Mouse (Mus musculus) liver, adult 2 months (tissue): ENCODE results near the gene S1pr4. TPM values are rescaled to one million over a fixed set of nuclear protein-coding genes. Genes with fewer than 3 reads are reported as not detected.

ENCODE experiments used
- DNase-seq: peaks from one replicate; pipeline ENCODE4 v3.0.0-alpha.2; 2011; ENCODE audit warnings: low read depth, low spot score; ENCODE audit errors: extremely low read depth
- H3K27ac ChIP-seq: fragments of 200-500 bp; replicated peaks from 2 replicates; pipeline ENCODE4 v1.5.1; 2012; ENCODE audit warnings: low read depth, mild to moderate bottlenecking, control low read depth, inconsistent platforms, low read length; ENCODE audit not compliant: insufficient read depth
- H3K27me3 ChIP-seq: fragments of 200-500 bp; 2 replicates; pipeline ENCODE4 v1.6.1; 2012; ENCODE audit warnings: mild to moderate bottlenecking, moderate library complexity, low read length, inconsistent platforms; ENCODE audit not compliant: control insufficient read depth, insufficient read depth
- H3K36me3 ChIP-seq: fragments of 200-500 bp; 2 replicates; pipeline ENCODE4 v1.6.1; 2012; ENCODE audit warnings: low read length, inconsistent platforms; ENCODE audit not compliant: control insufficient read depth, insufficient read depth
- H3K4me1 ChIP-seq: fragments of 200-500 bp; 2 replicates; pipeline ENCODE4 v1.6.1; 2011; ENCODE audit warnings: low read length; ENCODE audit not compliant: control insufficient read depth, insufficient read depth
- H3K4me3 ChIP-seq: fragments of 200-500 bp; 2 replicates; pipeline ENCODE4 v1.5.1; 2011; ENCODE audit warnings: low read depth, mild to moderate bottlenecking, control low read depth, low read length, moderate library complexity; ENCODE audit not compliant: insufficient read depth
- H3K79me2 ChIP-seq: fragments of 200-500 bp; 2 replicates; pipeline ENCODE4 v1.6.1; 2012; ENCODE audit warnings: inconsistent platforms, mild to moderate bottlenecking, low read length, moderate library complexity; ENCODE audit not compliant: control insufficient read depth, insufficient read depth
- H3K9ac ChIP-seq: fragments of 200-500 bp; 2 replicates; pipeline ENCODE4 v1.6.1; 2012; ENCODE audit warnings: low read depth, mild to moderate bottlenecking, control low read depth, inconsistent platforms, low read length
- CTCF ChIP-seq: fragments of 200-500 bp; IDR thresholded peaks from 2 replicates; pipeline ENCODE4 v1.5.1; 2011; ENCODE audit warnings: low read depth, low read length, control low read depth
- POLR2A ChIP-seq: fragments of 200-500 bp; IDR thresholded peaks from 2 replicates; pipeline ENCODE4 v1.6.1; 2011; ENCODE audit warnings: low read length, control low read depth; ENCODE audit not compliant: insufficient read depth; ENCODE audit errors: extremely low read depth
- WGBS: fragments of 180-500 bp; shearing (Covaris S2); methylation state at CpG from one replicate; pipeline ENCODE4 v1.1.7; 2018; 5-methylcytosine and 5-hydroxymethylcytosine counted together
- polyA plus RNA-seq: library from polyadenylated mRNA; depleted of rRNA; stranded (reverse); fragments of >200 nt; gene quantifications from 2 replicates; pipeline ENCODE4 v1.2.3, GENCODE M21; 2012
- total RNA-seq: library from RNA; depleted of rRNA; stranded (reverse); fragments of >200 nt; gene quantifications from 2 replicates; pipeline ENCODE4 v1.2.3, GENCODE M21; 2014

S1pr4 gene
- total and polyA plus RNA-seq, 2 experiments, result 0.28 to 1.5 TPM

DNA sequence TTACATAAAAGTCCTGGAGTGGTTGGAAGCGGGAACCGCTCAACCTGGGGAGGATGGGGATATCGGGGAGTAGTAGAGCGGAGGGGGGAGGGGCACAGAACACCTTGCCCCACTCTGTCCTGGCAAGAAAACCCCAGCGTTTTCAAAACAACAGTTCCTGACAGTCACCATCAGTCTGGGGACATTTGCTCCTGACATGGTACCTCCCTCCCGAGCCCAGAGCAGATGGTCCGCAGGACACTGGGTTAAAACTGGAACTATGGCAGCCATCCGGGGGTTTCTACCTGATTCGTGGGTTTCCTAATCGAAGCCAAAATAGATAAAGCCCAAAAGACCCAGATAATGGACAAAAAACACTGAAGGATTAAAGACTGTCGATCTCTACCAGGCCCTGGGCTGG lies 39.0 kb downstream of the S1pr4 start:
- TF ChIP-seq POLR2A, result no peak
- TF ChIP-seq CTCF, result no peak
- Histone ChIP-seq H3K27me3 (peaks cover 30% of the 10 kb centered on the region), H3K9ac (no peak overlapping the region), H3K36me3 (no peaks in the 10 kb centered on the region), H3K4me1 (no peaks in the 10 kb centered on the region), H3K27ac (no peak overlapping the region), H3K79me2 (no peaks in the 10 kb centered on the region), H3K4me3 (no peak overlapping the region)
- no peak for DNase-seq
- 46% methylated on average over 11 of the region's 11 CpGs for WGBS

DNA sequence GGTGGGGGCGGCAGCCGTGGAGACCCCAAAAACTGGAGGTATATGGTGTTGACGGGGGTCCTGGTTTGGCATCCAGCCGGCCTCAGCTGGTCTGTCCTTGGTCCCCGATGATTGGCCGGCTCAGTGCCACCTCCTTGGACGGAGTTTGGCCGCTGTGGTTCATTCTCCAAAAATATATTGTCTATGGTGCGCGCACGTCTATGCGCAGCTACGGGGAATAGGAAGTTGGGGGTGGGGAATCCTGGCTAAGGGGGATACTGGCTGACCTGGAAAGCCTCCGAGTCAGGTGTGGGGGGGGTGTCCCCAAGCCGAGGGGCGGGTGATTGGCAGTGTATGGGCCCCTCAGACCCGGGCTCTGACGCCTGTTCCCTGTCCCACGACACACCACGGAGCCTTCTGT lies 39.5 kb downstream of the S1pr4 start:
- Histone ChIP-seq H3K4me1 (no peaks in the 10 kb centered on the region), H3K27ac (no peak overlapping the region), H3K9ac (no peak overlapping the region), H3K4me3 (no peak overlapping the region), H3K27me3 (peaks cover 34% of the 10 kb centered on the region), H3K36me3 (no peaks in the 10 kb centered on the region), H3K79me2 (no peaks in the 10 kb centered on the region)
- TF ChIP-seq POLR2A, result no peak
- TF ChIP-seq CTCF, result no peak
- WGBS, result 35% methylated on average over 20 of the region's 20 CpGs
- no peak for DNase-seq

DNA sequence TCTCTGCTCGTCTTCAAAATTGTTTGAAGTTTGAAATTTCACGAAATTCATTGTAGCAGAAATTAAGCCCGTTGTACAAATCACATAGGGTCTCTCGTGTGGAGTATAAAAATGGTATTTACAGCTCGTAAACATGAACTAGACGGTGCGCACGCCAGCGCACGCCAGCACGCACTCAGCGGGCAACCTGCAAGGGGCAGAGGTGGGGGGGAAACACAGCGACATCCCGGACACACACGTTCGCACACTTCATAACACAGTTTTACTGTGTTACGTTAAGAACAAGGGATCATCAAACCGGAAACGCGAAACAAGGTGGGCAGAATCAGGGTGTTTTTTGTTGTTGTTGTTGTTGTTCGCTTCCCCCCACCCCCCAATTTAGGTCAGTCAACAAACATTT lies 40.5 kb downstream of the S1pr4 start:
- peaks cover 25% of the 10 kb centered on the region for H3K27me3 ChIP-seq
- H3K4me1 ChIP-seq, result no peaks in the 10 kb centered on the region
- no peak for DNase-seq
- H3K9ac ChIP-seq, result no peak overlapping the region
- TF ChIP-seq POLR2A, result no peak
- TF ChIP-seq CTCF, result no peak
- H3K36me3 ChIP-seq, result no peaks in the 10 kb centered on the region
- no peaks in the 10 kb centered on the region for H3K79me2 ChIP-seq
- no peak overlapping the region for H3K27ac ChIP-seq
- H3K4me3 ChIP-seq, result no peak overlapping the region
- 64% methylated on average over 21 of the region's 21 CpGs for WGBS

DNA sequence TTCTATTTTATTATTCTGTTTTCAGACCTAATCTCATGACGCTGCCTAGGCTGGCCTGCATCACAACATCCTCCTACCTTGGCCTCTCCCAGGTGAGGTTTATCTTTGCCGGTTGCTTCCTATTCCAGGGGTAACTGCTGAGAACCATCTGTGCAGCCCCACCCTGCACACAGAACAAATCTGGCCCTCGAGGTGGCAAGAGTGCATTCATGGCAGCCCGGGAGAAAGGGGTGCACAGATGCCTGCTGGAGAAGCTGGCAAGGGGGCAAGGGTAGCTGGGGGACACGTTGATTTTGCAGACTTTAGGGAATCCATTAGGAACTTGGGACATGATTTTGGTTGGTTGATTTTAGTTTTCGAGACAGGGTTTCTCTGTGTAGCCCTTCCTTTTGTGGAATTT lies 41.7 kb downstream of the S1pr4 start:
- H3K27me3 ChIP-seq, result peaks cover 22% of the 10 kb centered on the region

DNA sequence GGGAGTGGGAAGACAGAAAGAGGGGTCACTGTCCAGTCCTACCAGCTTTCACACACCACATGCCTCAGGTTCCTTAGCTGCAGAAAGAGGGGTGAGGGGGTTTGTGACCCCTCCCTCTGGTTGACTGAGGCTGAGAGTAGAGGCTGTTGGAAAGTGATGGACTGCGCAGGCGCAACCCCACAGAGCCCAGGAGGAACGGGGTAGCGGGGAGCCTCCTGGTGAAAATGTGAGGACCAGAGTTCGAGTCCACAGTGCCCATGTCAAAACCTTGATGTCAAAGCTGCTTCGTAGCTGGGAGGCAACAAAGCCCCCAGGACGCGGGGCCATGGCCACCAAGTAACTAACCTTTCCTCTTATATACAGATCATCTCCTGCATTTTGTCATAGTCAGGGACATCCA lies 42.3 kb downstream of the S1pr4 start:
- Histone ChIP-seq H3K27me3 (peaks cover 22% of the 10 kb centered on the region), H3K9ac (no peak overlapping the region), H3K79me2 (no peaks in the 10 kb centered on the region), H3K4me3 (no peak overlapping the region), H3K4me1 (no peaks in the 10 kb centered on the region), H3K27ac (no peak overlapping the region), H3K36me3 (no peaks in the 10 kb centered on the region)
- 87% methylated on average over 8 of the region's 8 CpGs for WGBS
- TF ChIP-seq POLR2A (no peak), CTCF (no peak)
- DNase-seq, result no peak

More for the DNA sequence above, 41.7 kb downstream of the S1pr4 start:
- no peak for DNase-seq
- no peaks in the 10 kb centered on the region for H3K36me3 ChIP-seq
- H3K9ac ChIP-seq, result no peak overlapping the region
- TF ChIP-seq POLR2A (no peak), CTCF (no peak)
- 81% methylated on average over 6 of the region's 6 CpGs for WGBS
- H3K27ac ChIP-seq, result no peak overlapping the region
- H3K4me1 ChIP-seq, result no peaks in the 10 kb centered on the region
- H3K4me3 ChIP-seq, result no peak overlapping the region
- H3K79me2 ChIP-seq, result no peaks in the 10 kb centered on the region

DNA sequence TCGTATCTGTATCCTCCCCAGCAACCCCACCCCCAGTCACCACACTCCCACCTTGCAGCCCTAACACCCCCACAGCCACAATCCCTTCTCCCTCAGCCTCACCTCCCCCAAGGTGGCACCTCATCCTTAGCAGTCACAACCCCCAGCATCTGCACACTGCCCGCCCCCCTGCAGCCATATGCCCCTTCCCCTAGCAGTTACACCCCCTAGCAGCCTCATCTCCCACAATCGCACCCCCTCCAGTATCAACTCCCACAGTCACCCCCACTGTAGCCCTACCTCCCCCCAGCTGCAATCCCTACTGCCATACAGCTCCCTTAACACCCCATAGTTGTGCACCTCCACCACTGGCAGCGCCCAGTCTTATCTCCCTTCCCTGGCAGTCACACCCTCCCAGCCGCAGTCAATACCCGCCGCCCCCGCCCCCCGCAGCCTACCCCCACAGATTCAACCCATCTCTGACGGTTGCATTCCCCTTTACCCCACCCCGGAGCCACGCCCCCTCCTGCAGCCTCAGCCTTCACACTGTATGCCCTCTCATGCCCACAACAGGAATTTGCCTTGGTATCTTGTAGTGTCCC lies 42.9 kb downstream of the S1pr4 start:
- 57% methylated on average over 12 of the region's 12 CpGs for WGBS
- Histone ChIP-seq H3K27me3 (peaks cover 23% of the 10 kb centered on the region), H3K79me2 (no peaks in the 10 kb centered on the region), H3K36me3 (no peaks in the 10 kb centered on the region), H3K27ac (no peak overlapping the region), H3K4me3 (no peak overlapping the region), H3K4me1 (no peaks in the 10 kb centered on the region), H3K9ac (no peak overlapping the region)
- TF ChIP-seq POLR2A, result no peak
- DNase-seq, result no peak
